ENCODE assay signal across 7 mouse cellular contexts in the genomic region with DNA sequence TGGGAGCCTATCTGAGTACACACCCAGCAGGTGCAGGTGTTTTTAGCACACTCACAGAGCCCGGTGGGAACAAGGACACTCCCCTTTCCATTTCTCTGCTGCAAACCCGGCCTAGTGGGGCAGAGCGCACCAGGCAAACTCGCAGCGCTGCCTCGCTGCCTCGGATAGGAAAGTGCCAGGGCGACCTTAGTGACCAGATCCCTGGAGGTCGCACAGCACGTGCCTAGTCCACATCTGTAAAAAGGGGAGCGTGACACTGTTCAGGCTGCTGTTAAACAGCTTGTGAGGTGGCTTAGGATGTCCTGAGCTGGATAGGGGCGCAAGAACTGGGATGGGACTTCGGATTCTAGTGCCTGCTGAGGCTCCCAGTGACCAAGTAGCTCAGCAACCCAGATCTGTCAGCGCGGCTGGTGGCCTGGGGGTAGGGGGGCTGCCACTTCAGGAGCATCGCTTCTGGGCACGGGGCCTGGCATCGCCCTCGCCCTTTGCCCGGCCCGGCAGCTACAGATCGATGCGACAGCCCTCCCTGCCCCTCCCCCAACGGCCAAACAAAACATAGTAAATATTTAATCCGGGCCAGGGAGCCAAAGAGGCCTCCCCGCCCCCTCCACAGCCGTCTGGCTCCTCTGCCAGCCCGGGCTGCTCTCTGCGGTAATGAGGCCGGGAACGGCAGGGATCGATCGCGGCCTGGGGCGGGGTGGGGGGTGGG. TPM values are rescaled to one million over a fixed set of nuclear protein-coding genes. Genes with fewer than 3 reads are reported as not detected.
DNase-seq lines count a peak whose midpoint lies in the region; ATAC-seq and TF ChIP-seq lines count a peak whose summit lies in the region.

No protein-coding gene starts in this region.

- DNase-seq in MN1 (ENCODE audit: low spot score) = peak; percentile 66
- DNase-seq in adrenal gland, postnatal 25 days = peak; percentile 58

- peak overlapping the region; percentile 67 for H3K4me2 ChIP-seq in forebrain, embryonic 13.5 days
- peak overlapping the region; percentile 75 for H3K4me2 ChIP-seq in intestine, postnatal 0 days (replicated peaks; ENCODE audit: low read depth)
- peak overlapping the region; percentile 49 for H3K4me2 ChIP-seq in liver, embryonic 16.5 days (ENCODE audit: low read depth, low read length)

- TF ChIP-seq CTCF in intestine, postnatal 0 days (IDR thresholded peaks at IDR 0.05; ENCODE audit: low read depth) = no peak
- no peak for TF ChIP-seq CTCF in olfactory bulb, adult 2 months (IDR thresholded peaks at IDR 0.05; ENCODE audit: insufficient read depth, low read depth, low read length)

- peaks cover 28% of the 10 kb centered on the region for H3K4me1 ChIP-seq in forebrain, embryonic 13.5 days
- 0 out of 2 replicates have a peak, but pooled peaks cover 5% of the 10 kb centered on the region for H3K4me1 ChIP-seq in intestine, postnatal 0 days (replicated peaks; ENCODE audit: control insufficient read depth, insufficient read depth, low read length)
- H3K4me1 ChIP-seq in liver, embryonic 16.5 days (ENCODE audit: control insufficient read depth, low read depth, low read length) = peaks cover 49% of the 10 kb centered on the region
- H3K4me1 ChIP-seq in olfactory bulb, adult 2 months (ENCODE audit: control insufficient read depth, insufficient read depth, low read length) = peaks cover 24% of the 10 kb centered on the region

- WGBS in forebrain, embryonic 13.5 days = 2% methylated on average over 35 of the region's 35 CpGs
- whole genome bisulfite sequencing in intestine, postnatal 0 days = 8% methylated on average over 32 of the region's 35 CpGs
- WGBS in liver, embryonic 16.5 days (ENCODE audit: insufficient replicate concordance) = 26% methylated on average over 35 of the region's 35 CpGs
- WGBS in olfactory bulb, adult 2 months = 14% methylated on average over 35 of the region's 35 CpGs

- no peaks in the 10 kb centered on the region for H3K36me3 ChIP-seq in forebrain, embryonic 13.5 days (ENCODE audit: poor library complexity, severe bottlenecking)
- H3K36me3 ChIP-seq in intestine, postnatal 0 days (ENCODE audit: control insufficient read depth, insufficient read depth) = no peaks in the 10 kb centered on the region; the same call in 1 of the 2 replicates
- H3K36me3 ChIP-seq in liver, embryonic 16.5 days (ENCODE audit: control insufficient read depth, insufficient read depth) = no peaks in the 10 kb centered on the region

- H3K27ac ChIP-seq in forebrain, embryonic 13.5 days = peak overlapping the region; percentile 25
- H3K27ac ChIP-seq in intestine, postnatal 0 days (ENCODE audit: low read depth, low read length) = peak overlapping the region; percentile 88
- H3K27ac ChIP-seq in liver, embryonic 16.5 days (ENCODE audit: low read length) = peak overlapping the region; percentile 77
- H3K27ac ChIP-seq in olfactory bulb, adult 2 months (ENCODE audit: insufficient read depth, low read depth, low read length) = 0 out of 2 replicates have a peak overlapping the region, but pooled peaks have one; percentile 2

- no peaks in the 10 kb centered on the region for H3K9me3 ChIP-seq in forebrain, embryonic 13.5 days (replicated peaks)
- no peaks in the 10 kb centered on the region for H3K9me3 ChIP-seq in intestine, postnatal 0 days (ENCODE audit: control insufficient read depth)
- H3K9me3 ChIP-seq in liver, embryonic 16.5 days (replicated peaks; ENCODE audit: control insufficient read depth, low read length) = no peaks in the 10 kb centered on the region

- TF ChIP-seq POLR2A in olfactory bulb, adult 2 months (IDR thresholded peaks at IDR 0.05; ENCODE audit: insufficient read depth, low read depth, low read length) = no peak

- H3K27me3 ChIP-seq in forebrain, embryonic 13.5 days = 0 out of 2 replicates have a peak, but pooled peaks cover 4% of the 10 kb centered on the region
- H3K27me3 ChIP-seq in intestine, postnatal 0 days (replicated peaks; ENCODE audit: control insufficient read depth, insufficient read depth, low read length) = no peaks in the 10 kb centered on the region
- H3K27me3 ChIP-seq in liver, embryonic 16.5 days (ENCODE audit: control insufficient read depth, insufficient read depth, low read depth, low read length) = peaks cover 3% of the 10 kb centered on the region

- ATAC-seq in forebrain, embryonic 13.5 days = peak; percentile 72
- peak; percentile 88 for ATAC-seq in intestine, postnatal 0 days
- peak; percentile 75 for ATAC-seq in liver, embryonic 16.5 days (ENCODE audit: low read depth)
- no peak for ATAC-seq in megakaryocyte, adult 5-6 weeks (ENCODE audit: poor library complexity, severe bottlenecking)

- H3K9ac ChIP-seq in forebrain, embryonic 13.5 days = peak overlapping the region; percentile 56
- peak overlapping the region; percentile 48; the same call in 1 of the 2 replicates for H3K9ac ChIP-seq in intestine, postnatal 0 days (ENCODE audit: low read depth, low read length)
- H3K9ac ChIP-seq in liver, embryonic 16.5 days (ENCODE audit: low read depth, low read length) = peak overlapping the region; percentile 0; the same call in 1 of the 2 replicates

- peak overlapping the region; percentile 32 for H3K4me3 ChIP-seq in forebrain, embryonic 13.5 days
- H3K4me3 ChIP-seq in intestine, postnatal 0 days (ENCODE audit: low read depth, low read length) = peak overlapping the region; percentile 28
- peak overlapping the region; percentile 34 for H3K4me3 ChIP-seq in liver, embryonic 16.5 days (ENCODE audit: low read depth, low read length)
- no peak overlapping the region for H3K4me3 ChIP-seq in olfactory bulb, adult 2 months (ENCODE audit: insufficient read depth, low read depth, low read length)

RNA-seq across cellular contexts. Expression of a gene that starts 19.9 kb away (rescaled TPM):
- total RNA-seq in adrenal gland, postnatal 25 days (2021) = 37.8 and 42.2 TPM in 2 replicates
- polyA plus RNA-seq in forebrain, embryonic 13.5 days (2015; fragmentation: Nextera tagmentation; extraction: Ambion mirVana) = 2.2 and 2.6 TPM in 2 replicates
- 1.5 and 1.8 TPM in 2 replicates for polyA plus RNA-seq in intestine, postnatal 0 days (2015; fragmentation: Nextera tagmentation; extraction: Ambion mirVana)
- 0.44 and 0.48 TPM in 2 replicates for polyA plus RNA-seq in liver, embryonic 16.5 days (2015; fragmentation: Nextera tagmentation; extraction: Ambion mirVana)
- not detected in 2 replicates for polyA plus RNA-seq in olfactory bulb, adult 2 months (2012; ENCODE audit: insufficient read depth, insufficient read length, low replicate concordance, missing spikeins)
- total RNA-seq in megakaryocyte, adult 5-6 weeks (2015) = 1.2 and 1.3 TPM in 2 replicates
- total RNA-seq in megakaryocyte, adult 5-6 weeks (2017) = 0.08 and 0.81 TPM in 2 replicates

RNA-seq across cellular contexts. Expression of a gene that starts 22.5 kb away (rescaled TPM):
- 29.2 and 34.4 TPM in 2 replicates for total RNA-seq in adrenal gland, postnatal 25 days (2021)
- polyA plus RNA-seq in forebrain, embryonic 13.5 days (2015; fragmentation: Nextera tagmentation; extraction: Ambion mirVana) = 13.9 and 15.8 TPM in 2 replicates
- 11.3 and 12.3 TPM in 2 replicates for polyA plus RNA-seq in intestine, postnatal 0 days (2015; fragmentation: Nextera tagmentation; extraction: Ambion mirVana)
- polyA plus RNA-seq in liver, embryonic 16.5 days (2015; fragmentation: Nextera tagmentation; extraction: Ambion mirVana) = 9.1 and 10.6 TPM in 2 replicates
- not detected in 2 replicates for polyA plus RNA-seq in olfactory bulb, adult 2 months (2012; ENCODE audit: insufficient read depth, insufficient read length, low replicate concordance, missing spikeins)
- total RNA-seq in megakaryocyte, adult 5-6 weeks (2015) = 0.52 and 1.3 TPM in 2 replicates
- 1.8 and 2.0 TPM in 2 replicates for total RNA-seq in megakaryocyte, adult 5-6 weeks (2017)

RNA-seq across cellular contexts. Expression of a gene that starts 34.9 kb away (rescaled TPM):
- total RNA-seq in adrenal gland, postnatal 25 days (2021) = 22.4 and 23.9 TPM in 2 replicates
- polyA plus RNA-seq in forebrain, embryonic 13.5 days (2015; fragmentation: Nextera tagmentation; extraction: Ambion mirVana) = 22.8 and 25.1 TPM in 2 replicates
- polyA plus RNA-seq in intestine, postnatal 0 days (2015; fragmentation: Nextera tagmentation; extraction: Ambion mirVana) = 21.6 and 22.4 TPM in 2 replicates
- polyA plus RNA-seq in liver, embryonic 16.5 days (2015; fragmentation: Nextera tagmentation; extraction: Ambion mirVana) = 8.7 and 9.6 TPM in 2 replicates
- not detected in 2 replicates for polyA plus RNA-seq in olfactory bulb, adult 2 months (2012; ENCODE audit: insufficient read depth, insufficient read length, low replicate concordance, missing spikeins)
- 11.5 and 17.2 TPM in 2 replicates for total RNA-seq in megakaryocyte, adult 5-6 weeks (2015)
- total RNA-seq in megakaryocyte, adult 5-6 weeks (2017) = 7.8 and 11.0 TPM in 2 replicates

RNA-seq across cellular contexts. Expression of a gene that starts 44.2 kb away (rescaled TPM):
- total RNA-seq in adrenal gland, postnatal 25 days (2021) = 7.3 and 9.9 TPM in 2 replicates
- polyA plus RNA-seq in forebrain, embryonic 13.5 days (2015; fragmentation: Nextera tagmentation; extraction: Ambion mirVana) = 1.2 and 1.5 TPM in 2 replicates
- 8.6 and 8.8 TPM in 2 replicates for polyA plus RNA-seq in intestine, postnatal 0 days (2015; fragmentation: Nextera tagmentation; extraction: Ambion mirVana)
- 0.44 and 1.0 TPM in 2 replicates for polyA plus RNA-seq in liver, embryonic 16.5 days (2015; fragmentation: Nextera tagmentation; extraction: Ambion mirVana)
- polyA plus RNA-seq in olfactory bulb, adult 2 months (2012; ENCODE audit: insufficient read depth, insufficient read length, low replicate concordance, missing spikeins) = not detected in 2 replicates
- total RNA-seq in megakaryocyte, adult 5-6 weeks (2015) = 0.14 TPM in 1 of 2 replicates, not detected in the other
- total RNA-seq in megakaryocyte, adult 5-6 weeks (2017) = 0.04 and 0.07 TPM in 2 replicates

Comparison
In these comparisons a context has a peak if more than half of its experiments do, and no peak if none do; other contexts are left out.
1. H3K27ac ChIP-seq: peak in every context shown above with its lines; median percentile 88 in intestine, postnatal 0 days; 77 in liver, embryonic 16.5 days; 25 in forebrain, embryonic 13.5 days; 2 in olfactory bulb, adult 2 months.
2. H3K9ac ChIP-seq: peak in every context shown above with its lines; median percentile 56 in forebrain, embryonic 13.5 days; 48 in intestine, postnatal 0 days; 0 in liver, embryonic 16.5 days.
3. RNA of a gene that starts 22.5 kb away (polyA plus RNA-seq): 13.9 to 15.8 TPM in forebrain, embryonic 13.5 days, 11.3 to 12.3 TPM in intestine, postnatal 0 days and 9.1 to 10.6 TPM in liver, embryonic 16.5 days; not detected in olfactory bulb, adult 2 months; every median in the first group is over 10 times any median in the second.
4. Peak in every context shown above with its lines, with median percentiles within 50 percentile points of each other: H3K4me2 ChIP-seq.